Mouse (Mus musculus): Measurements from ENCODE around the gene Olfr548-ps1. TPM values are rescaled to one million over a fixed set of nuclear protein-coding genes. Genes with fewer than 3 reads are reported as not detected.
A peak's percentile ranks its signal among the peaks of the same experiment; 100 is the strongest.

The Olfr548-ps1 gene
- total and polyA plus RNA-seq, 2 experiments from 2014 or later: not detected

DNA sequence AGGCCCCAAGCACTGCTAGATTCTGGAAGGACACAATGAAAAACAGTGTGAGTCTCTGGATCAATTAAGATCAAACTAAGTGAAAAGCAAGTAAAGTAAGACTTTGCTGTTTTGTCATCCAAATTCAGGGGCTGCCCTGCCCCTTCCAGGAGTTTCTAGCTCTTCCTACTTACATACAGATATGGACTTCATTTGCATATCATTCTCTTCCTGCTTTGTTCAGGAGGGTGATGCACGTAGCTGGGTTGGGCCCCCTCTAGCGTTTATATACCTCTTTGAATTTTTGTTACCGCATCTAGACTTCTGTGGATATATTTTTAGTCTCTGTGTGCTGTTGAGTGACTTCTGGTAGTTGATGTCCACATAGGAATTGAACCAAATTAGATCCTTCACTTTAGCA lies 555 bp downstream of the Olfr548-ps1 start:
- ATAC-seq (no peak), DNase-seq (no peak)
- H3K9ac ChIP-seq: no peak overlapping the region
- WGBS: 55% methylated on average over 3 of the region's 3 CpGs
- no peaks in the 10 kb centered on the region for H3K36me3 ChIP-seq (ENCODE audit: insufficient read depth)
- H3K4me1 ChIP-seq (ENCODE audit: insufficient read depth): no peaks in the 10 kb centered on the region
- no peak overlapping the region for H3K4me2 ChIP-seq (ENCODE audit: low read depth)
- no peak overlapping the region for H3K4me3 ChIP-seq (ENCODE audit: low read depth, low read length)
- no peak overlapping the region for H3K27ac ChIP-seq (ENCODE audit: low read depth, low read length)
- H3K9me3 ChIP-seq (ENCODE audit: low read length): no peaks in the 10 kb centered on the region
- TF ChIP-seq CTCF (IDR thresholded peaks at IDR 0.05; ENCODE audit: low read depth): no peak
- H3K27me3 ChIP-seq (ENCODE audit: insufficient read depth, low read length): no peaks in the 10 kb centered on the region

DNA sequence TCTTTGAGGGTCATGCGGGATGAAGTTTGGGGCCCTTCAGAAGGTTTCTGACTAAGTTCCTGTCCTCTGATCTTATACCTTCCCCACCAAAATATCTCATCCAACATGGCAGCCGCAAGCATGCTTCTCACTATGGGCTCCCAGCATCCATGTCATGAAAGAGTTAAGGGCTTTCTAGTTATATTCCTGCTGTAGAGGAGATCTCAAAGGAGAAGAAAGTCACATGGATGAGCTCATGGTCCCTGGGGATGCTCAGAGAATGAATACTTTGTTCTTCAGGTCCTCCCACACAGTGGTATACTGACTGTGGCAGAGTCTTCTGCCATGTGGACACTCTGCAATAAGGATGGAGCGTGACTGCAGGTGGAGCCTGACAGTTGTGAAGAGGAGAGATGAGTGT lies 8.9 kb downstream of the Olfr548-ps1 start, which contains the start of gene Olfr549:
Gene Olfr549, plus strand, starts transcription at position 301 of the 400 bp plus-strand sequence.
- Histone ChIP-seq H3K4me2 (ENCODE audit: low read depth) (no peak within 1 kb of the TSS), H3K36me3 (ENCODE audit: insufficient read depth) (no peaks in the 10 kb centered on the region), H3K9me3 (ENCODE audit: low read length) (no peaks in the 10 kb centered on the region), H3K4me3 (ENCODE audit: low read depth, low read length) (no peak within 1 kb of the TSS), H3K27me3 (ENCODE audit: insufficient read depth, low read length) (no peaks in the 10 kb centered on the region), H3K9ac (no peak within 1 kb of the TSS), H3K27ac (ENCODE audit: low read depth, low read length) (no peak within 1 kb of the TSS), H3K4me1 (ENCODE audit: insufficient read depth) (no peaks in the 10 kb centered on the region)
- TF ChIP-seq CTCF (IDR thresholded peaks at IDR 0.05; ENCODE audit: low read depth): no peak
- ATAC-seq (no peak), DNase-seq (no peak)
- 93% methylated on average over 3 of the region's 3 CpGs for WGBS

DNA sequence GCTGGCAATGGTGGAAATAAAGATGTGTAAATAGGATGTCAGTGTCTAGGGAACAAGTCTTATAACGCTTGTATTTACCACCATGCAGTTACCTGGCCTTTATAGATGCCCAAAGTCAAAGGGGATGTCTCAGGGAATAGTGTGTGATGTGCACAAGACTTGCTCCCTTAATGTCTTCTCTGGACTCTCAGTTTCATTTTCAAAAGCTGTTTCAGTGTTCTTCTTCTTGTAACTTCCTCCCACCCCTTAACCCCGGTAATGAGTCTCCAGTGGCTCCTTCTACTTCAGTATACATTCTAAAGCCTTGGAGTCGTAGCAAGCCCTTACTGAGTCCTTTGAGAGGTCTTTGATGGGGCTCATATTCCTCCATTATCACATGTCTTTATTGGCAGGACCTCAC lies 12.6 kb downstream of the Olfr548-ps1 start:
- Histone ChIP-seq H3K9ac (no peak overlapping the region), H3K4me2 (ENCODE audit: low read depth) (no peak overlapping the region), H3K4me3 (ENCODE audit: low read depth, low read length) (no peak overlapping the region), H3K27me3 (ENCODE audit: insufficient read depth, low read length) (no peaks in the 10 kb centered on the region), H3K27ac (ENCODE audit: low read depth, low read length) (no peak overlapping the region), H3K36me3 (ENCODE audit: insufficient read depth) (no peaks in the 10 kb centered on the region), H3K4me1 (ENCODE audit: insufficient read depth) (no peaks in the 10 kb centered on the region), H3K9me3 (ENCODE audit: low read length) (no peaks in the 10 kb centered on the region)
- ATAC-seq (no peak), DNase-seq (no peak)
- no peak for TF ChIP-seq CTCF (IDR thresholded peaks at IDR 0.05; ENCODE audit: low read depth)
- 79% methylated on average over 3 of the region's 3 CpGs for WGBS

DNA sequence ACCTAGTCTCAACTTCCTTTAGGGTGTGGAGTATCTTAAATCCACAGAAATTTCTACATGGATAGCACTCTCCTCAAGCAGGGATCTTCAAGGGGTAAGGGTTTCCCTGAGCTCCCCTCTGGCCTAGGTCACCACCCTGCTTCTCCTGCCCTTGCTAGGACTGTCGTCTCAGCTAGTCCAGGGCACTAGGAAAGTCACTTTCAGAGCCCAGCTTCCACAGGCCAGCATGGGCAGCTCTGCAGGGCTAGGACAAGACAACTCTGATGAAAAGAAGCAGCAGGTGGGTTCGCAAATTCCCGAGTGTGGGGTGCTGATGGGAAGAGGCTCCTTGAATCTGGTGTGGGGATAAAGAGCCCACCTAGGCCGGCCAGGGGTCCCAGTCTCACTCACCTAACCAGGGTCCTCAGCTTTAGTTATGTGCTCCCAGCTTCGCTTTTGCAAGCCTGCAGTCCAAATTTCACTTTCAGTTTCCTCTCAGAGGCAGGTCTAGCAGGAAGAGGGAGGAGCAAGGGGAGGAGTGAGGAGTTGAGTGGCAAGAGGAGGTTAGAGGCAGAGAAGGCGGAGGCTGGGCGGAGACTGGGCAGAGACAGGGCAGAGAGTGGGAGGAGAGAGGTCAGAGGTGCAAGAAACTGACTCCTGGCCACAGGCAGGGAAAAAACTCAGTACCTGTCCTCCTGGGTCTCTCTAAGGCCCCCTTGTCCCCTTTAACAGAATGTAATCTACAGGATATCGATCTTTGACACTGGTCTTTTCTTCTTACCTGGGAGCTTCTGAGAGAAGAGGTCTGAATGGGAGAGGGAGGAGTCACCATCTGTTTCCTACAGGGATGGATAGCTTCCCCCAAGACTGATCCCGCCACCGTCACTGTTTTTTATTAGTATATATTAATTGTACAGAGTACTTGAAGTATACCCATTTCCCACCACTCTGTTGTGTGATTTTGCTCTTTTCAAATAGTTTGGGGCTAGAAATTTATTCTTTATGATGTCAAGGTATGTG lies 24.6 kb downstream of the Olfr548-ps1 start, which contains the start of gene Trim21:
Gene Trim21, minus strand, starts transcription at position 488 of the 999 bp plus-strand sequence.
- TF ChIP-seq CTCF (IDR thresholded peaks at IDR 0.05; ENCODE audit: low read depth): no peak
- H3K9me3 ChIP-seq (ENCODE audit: low read length): no peaks in the 10 kb centered on the region
- H3K4me2 ChIP-seq (ENCODE audit: low read depth): peak within 1 kb of the TSS; percentile 33
- no peaks in the 10 kb centered on the region for H3K4me1 ChIP-seq (ENCODE audit: insufficient read depth)
- no peak within 1 kb of the TSS for H3K27ac ChIP-seq (ENCODE audit: low read depth, low read length)
- ATAC-seq: peak; percentile 84
- WGBS: 28% methylated on average over 10 of the region's 10 CpGs
- H3K36me3 ChIP-seq (ENCODE audit: insufficient read depth): no peaks in the 10 kb centered on the region
- no peak for DNase-seq
- H3K4me3 ChIP-seq (ENCODE audit: low read depth, low read length): peak within 1 kb of the TSS; percentile 22; the same call in 1 of the 2 replicates
- 0 out of 2 replicates have a peak within 1 kb of the TSS, but pooled peaks have one; percentile 22 for H3K9ac ChIP-seq
- no peaks in the 10 kb centered on the region for H3K27me3 ChIP-seq (ENCODE audit: insufficient read depth, low read length)

DNA sequence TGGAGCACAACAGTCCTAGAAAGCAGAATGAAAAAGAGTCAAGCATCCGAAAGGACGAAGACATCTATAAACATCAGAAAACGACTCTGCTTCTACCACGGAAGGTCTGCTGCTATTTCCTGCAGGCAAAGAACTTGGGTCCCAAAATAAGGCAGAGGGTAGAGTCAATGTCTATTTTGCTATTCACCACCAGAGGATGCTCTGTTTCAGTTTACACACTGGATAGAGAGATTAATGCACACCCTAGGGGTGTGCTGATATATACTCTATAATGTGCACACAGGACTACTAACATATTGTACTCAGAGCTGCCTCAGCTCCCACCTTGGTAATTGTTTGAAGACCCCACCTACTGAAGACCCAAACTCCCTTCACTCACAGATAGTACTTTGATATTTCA lies 25.5 kb downstream of the Olfr548-ps1 start:
- H3K4me2 ChIP-seq (ENCODE audit: low read depth): no peak overlapping the region
- H3K4me3 ChIP-seq (ENCODE audit: low read depth, low read length): no peak overlapping the region
- H3K27me3 ChIP-seq (ENCODE audit: insufficient read depth, low read length): no peaks in the 10 kb centered on the region
- no peaks in the 10 kb centered on the region for H3K9me3 ChIP-seq (ENCODE audit: low read length)
- no peaks in the 10 kb centered on the region for H3K36me3 ChIP-seq (ENCODE audit: insufficient read depth)
- WGBS: 93% methylated on average over 4 of the region's 4 CpGs
- no peak overlapping the region for H3K9ac ChIP-seq
- DNase-seq (no peak), ATAC-seq (no peak)
- H3K27ac ChIP-seq (ENCODE audit: low read depth, low read length): no peak overlapping the region
- H3K4me1 ChIP-seq (ENCODE audit: insufficient read depth): no peaks in the 10 kb centered on the region
- no peak for TF ChIP-seq CTCF (IDR thresholded peaks at IDR 0.05; ENCODE audit: low read depth)

DNA sequence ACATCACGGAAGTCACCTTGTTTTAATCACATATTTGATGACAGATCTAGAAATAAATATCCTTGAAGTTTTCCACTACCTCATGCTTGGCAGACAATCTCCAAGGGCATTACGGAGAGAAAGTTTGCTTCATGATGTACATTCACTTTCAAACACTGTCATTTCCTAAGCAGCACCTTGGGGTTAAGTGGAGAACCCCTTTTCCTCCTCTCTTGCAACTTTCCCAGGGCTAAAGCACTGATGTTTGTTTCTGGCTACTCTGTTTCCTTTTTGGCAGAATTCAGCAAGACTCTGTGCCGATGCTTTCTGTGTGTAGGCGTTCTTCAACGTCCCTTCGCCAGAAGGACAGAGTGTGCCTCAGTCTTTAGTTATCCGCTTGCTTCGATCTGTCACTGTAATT lies 30.4 kb downstream of the Olfr548-ps1 start, which contains the start of gene Olfr550:
Gene Olfr550, plus strand, starts transcription at position 301 of the 400 bp plus-strand sequence.
- H3K9ac ChIP-seq: no peak within 1 kb of the TSS
- 92% methylated on average over 8 of the region's 8 CpGs for WGBS
- H3K36me3 ChIP-seq (ENCODE audit: insufficient read depth): no peaks in the 10 kb centered on the region
- TF ChIP-seq CTCF (IDR thresholded peaks at IDR 0.05; ENCODE audit: low read depth): no peak
- H3K9me3 ChIP-seq (ENCODE audit: low read length): no peaks in the 10 kb centered on the region
- H3K4me3 ChIP-seq (ENCODE audit: low read depth, low read length): no peak within 1 kb of the TSS
- H3K27me3 ChIP-seq (ENCODE audit: insufficient read depth, low read length): no peaks in the 10 kb centered on the region
- no peak within 1 kb of the TSS for H3K27ac ChIP-seq (ENCODE audit: low read depth, low read length)
- DNase-seq (no peak), ATAC-seq (no peak)
- H3K4me1 ChIP-seq (ENCODE audit: insufficient read depth): no peaks in the 10 kb centered on the region
- H3K4me2 ChIP-seq (ENCODE audit: low read depth): no peak within 1 kb of the TSS

Data from forebrain, postnatal 0 days (tissue).